Mouse (Mus musculus): ENCODE results near the gene Fbxo4. TPM values are rescaled to one million over a fixed set of nuclear protein-coding genes. Genes with fewer than 3 reads are reported as not detected.

The Fbxo4 gene
- polyA plus RNA-seq, 1 experiment from 2014 or later, result 9.5 TPM

DNA sequence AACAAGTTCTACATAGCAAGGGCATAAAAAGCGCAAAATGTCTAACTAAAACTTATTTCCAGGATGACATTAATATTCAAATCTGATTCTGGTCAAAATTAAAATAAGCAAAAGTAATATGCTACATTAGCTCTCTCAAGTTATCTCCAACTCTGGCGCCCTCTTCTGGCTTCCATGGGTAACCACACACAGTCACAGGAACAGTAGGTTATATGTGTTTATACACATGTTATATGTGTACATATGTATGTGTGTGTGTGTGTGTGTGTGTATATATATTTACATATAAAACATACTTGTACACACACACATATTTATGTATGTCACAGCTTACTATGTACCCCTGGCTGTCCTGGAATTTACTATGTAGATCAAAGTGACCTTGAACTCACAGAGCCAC lies 8.6 kb upstream of the Fbxo4 start:
- H3K9ac ChIP-seq (ENCODE audit: low read depth, low read length), result no peak overlapping the region
- no peaks in the 10 kb centered on the region for H3K9me3 ChIP-seq (replicated peaks; ENCODE audit: control insufficient read depth, low read length, poor library complexity, severe bottlenecking)
- no peak overlapping the region for H3K4me3 ChIP-seq (ENCODE audit: low read depth, low read length)
- H3K4me1 ChIP-seq (ENCODE audit: control insufficient read depth, insufficient read depth, low read length), result no peaks in the 10 kb centered on the region
- WGBS, result 63% methylated on average over 2 of the region's 2 CpGs
- H3K36me3 ChIP-seq (ENCODE audit: control insufficient read depth, insufficient read depth, low read length), result peaks cover 23% of the 10 kb centered on the region
- ATAC-seq, result no peak
- no peak overlapping the region for H3K27ac ChIP-seq (ENCODE audit: low read length)
- H3K27me3 ChIP-seq (ENCODE audit: control insufficient read depth, insufficient read depth, low read depth, low read length), result no peaks in the 10 kb centered on the region
- no peak overlapping the region for H3K4me2 ChIP-seq (ENCODE audit: low read length)

DNA sequence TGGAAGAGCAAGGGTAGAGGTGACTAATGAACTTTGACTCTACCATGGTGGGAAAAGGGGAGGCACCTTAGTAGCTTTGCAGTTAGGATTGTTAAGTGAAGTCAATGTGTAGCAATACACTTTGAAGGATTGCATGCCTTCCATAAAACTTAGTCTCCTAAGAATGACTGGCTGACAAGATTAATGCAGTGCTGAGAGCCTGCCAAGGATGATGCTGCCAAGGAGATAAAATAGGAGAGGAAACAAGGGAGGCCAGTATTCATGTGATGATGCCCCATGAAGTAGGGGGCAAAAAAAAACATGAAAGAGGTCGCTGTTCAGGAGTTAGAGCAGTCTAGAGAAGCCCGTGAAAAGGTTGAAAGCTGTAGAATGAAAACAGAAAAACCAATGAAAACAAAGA lies 5.5 kb upstream of the Fbxo4 start:
- no peaks in the 10 kb centered on the region for H3K9me3 ChIP-seq (replicated peaks; ENCODE audit: control insufficient read depth, low read length, poor library complexity, severe bottlenecking)
- no peaks in the 10 kb centered on the region for H3K27me3 ChIP-seq (ENCODE audit: control insufficient read depth, insufficient read depth, low read depth, low read length)
- ATAC-seq, result no peak
- H3K4me2 ChIP-seq (ENCODE audit: low read length), result no peak overlapping the region
- H3K36me3 ChIP-seq (ENCODE audit: control insufficient read depth, insufficient read depth, low read length), result peaks cover 12% of the 10 kb centered on the region
- no peak overlapping the region for H3K27ac ChIP-seq (ENCODE audit: low read length)
- no peaks in the 10 kb centered on the region for H3K4me1 ChIP-seq (ENCODE audit: control insufficient read depth, insufficient read depth, low read length)
- no peak overlapping the region for H3K4me3 ChIP-seq (ENCODE audit: low read depth, low read length)
- WGBS, result 90% methylated on average over 2 of the region's 2 CpGs
- H3K9ac ChIP-seq (ENCODE audit: low read depth, low read length), result no peak overlapping the region

DNA sequence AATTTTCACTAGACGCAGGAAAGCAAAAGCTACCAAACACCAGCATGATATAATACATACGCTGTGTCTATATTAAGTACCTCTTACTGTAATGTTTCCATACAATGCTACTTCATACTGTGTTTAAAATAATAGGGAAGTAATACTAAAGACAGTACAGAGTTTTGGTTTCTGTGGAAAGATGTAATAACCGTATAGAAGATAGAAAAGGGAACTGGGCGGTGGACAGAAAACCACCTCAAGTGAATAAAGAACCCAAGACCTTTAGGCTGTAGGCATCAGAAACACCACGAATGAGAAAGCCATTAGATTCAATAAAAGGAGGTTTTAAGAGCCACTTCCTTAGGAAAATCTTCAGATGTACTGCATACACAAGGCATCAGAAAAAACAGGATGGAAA lies 3.4 kb upstream of the Fbxo4 start:
- ATAC-seq, result no peak
- Histone ChIP-seq H3K4me1 (ENCODE audit: control insufficient read depth, insufficient read depth, low read length) (no peaks in the 10 kb centered on the region), H3K9ac (ENCODE audit: low read depth, low read length) (no peak overlapping the region), H3K36me3 (ENCODE audit: control insufficient read depth, insufficient read depth, low read length) (peaks cover 12% of the 10 kb centered on the region), H3K27me3 (ENCODE audit: control insufficient read depth, insufficient read depth, low read depth, low read length) (no peaks in the 10 kb centered on the region), H3K4me3 (ENCODE audit: low read depth, low read length) (no peak overlapping the region), H3K4me2 (ENCODE audit: low read length) (no peak overlapping the region), H3K27ac (ENCODE audit: low read length) (no peak overlapping the region), H3K9me3 (replicated peaks; ENCODE audit: control insufficient read depth, low read length, poor library complexity, severe bottlenecking) (no peaks in the 10 kb centered on the region)
- 92% methylated on average over 5 of the region's 5 CpGs for WGBS

DNA sequence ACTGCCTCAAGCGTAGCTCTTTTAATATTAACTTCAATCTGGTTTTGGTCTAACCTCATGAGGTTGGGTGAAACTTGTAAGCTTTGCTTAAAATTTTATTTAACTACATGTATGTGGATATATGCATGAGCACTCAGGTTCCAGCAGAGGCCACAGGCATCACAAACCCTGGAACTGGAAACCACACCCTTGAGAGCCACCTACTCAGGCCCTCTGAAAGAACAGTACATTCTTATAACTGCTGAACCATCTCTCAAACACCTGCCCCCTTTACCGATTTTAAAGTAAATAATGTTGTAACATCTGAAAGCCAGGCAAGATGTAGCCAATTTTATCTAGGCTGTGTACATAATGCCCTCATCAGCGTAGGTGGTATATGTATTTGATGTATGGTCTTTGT lies 498 bp upstream of the Fbxo4 start:
- no peaks in the 10 kb centered on the region for H3K27me3 ChIP-seq (ENCODE audit: control insufficient read depth, insufficient read depth, low read depth, low read length)
- H3K4me1 ChIP-seq (ENCODE audit: control insufficient read depth, insufficient read depth, low read length), result no peaks in the 10 kb centered on the region
- H3K9ac ChIP-seq (ENCODE audit: low read depth, low read length), result no peak overlapping the region; the same call in 1 of the 2 replicates
- peak overlapping the region; percentile 94 for H3K27ac ChIP-seq (ENCODE audit: low read length)
- H3K4me3 ChIP-seq (ENCODE audit: low read depth, low read length), result peak overlapping the region; percentile 61; the same call in 1 of the 2 replicates
- 83% methylated on average over 3 of the region's 3 CpGs for WGBS
- ATAC-seq, result peak; percentile 13; the same call in 1 of the 2 replicates
- peaks cover 4% of the 10 kb centered on the region; the same call in 1 of the 2 replicates for H3K36me3 ChIP-seq (ENCODE audit: control insufficient read depth, insufficient read depth, low read length)
- H3K9me3 ChIP-seq (replicated peaks; ENCODE audit: control insufficient read depth, low read length, poor library complexity, severe bottlenecking), result no peaks in the 10 kb centered on the region
- H3K4me2 ChIP-seq (ENCODE audit: low read length), result peak overlapping the region; percentile 81

DNA sequence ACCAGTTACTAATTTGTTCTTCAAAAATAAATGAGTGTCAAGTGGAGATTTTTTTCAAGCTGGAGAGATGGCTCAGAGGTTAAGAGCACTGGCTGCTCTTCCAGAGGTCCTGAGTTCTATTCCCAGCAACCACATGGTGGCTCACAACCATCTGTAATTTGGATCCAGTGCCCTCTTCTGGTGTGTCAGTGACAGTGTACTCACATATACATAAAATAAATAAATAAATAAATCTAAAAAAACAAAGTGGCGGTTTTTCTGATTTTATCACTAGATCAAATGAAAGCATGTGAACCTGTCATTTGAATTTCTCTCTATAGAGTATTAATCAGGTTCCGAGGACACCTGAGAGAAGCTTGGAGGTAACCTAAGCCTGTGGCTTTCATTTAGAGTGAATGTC lies 1.1 kb downstream of the Fbxo4 start:
- ATAC-seq, result peak; percentile 23; the same call in 1 of the 2 replicates
- no peaks in the 10 kb centered on the region for H3K4me1 ChIP-seq (ENCODE audit: control insufficient read depth, insufficient read depth, low read length)
- no peaks in the 10 kb centered on the region for H3K27me3 ChIP-seq (ENCODE audit: control insufficient read depth, insufficient read depth, low read depth, low read length)
- no peaks in the 10 kb centered on the region for H3K9me3 ChIP-seq (replicated peaks; ENCODE audit: control insufficient read depth, low read length, poor library complexity, severe bottlenecking)
- H3K9ac ChIP-seq (ENCODE audit: low read depth, low read length), result no peak overlapping the region
- H3K4me2 ChIP-seq (ENCODE audit: low read length), result peak overlapping the region; percentile 81; the same call in 1 of the 2 replicates
- no peak overlapping the region for H3K27ac ChIP-seq (ENCODE audit: low read length)
- H3K4me3 ChIP-seq (ENCODE audit: low read depth, low read length), result no peak overlapping the region
- peaks cover 2% of the 10 kb centered on the region; the same call in 1 of the 2 replicates for H3K36me3 ChIP-seq (ENCODE audit: control insufficient read depth, insufficient read depth, low read length)
- 96% methylated on average over 2 of the region's 2 CpGs for WGBS

DNA sequence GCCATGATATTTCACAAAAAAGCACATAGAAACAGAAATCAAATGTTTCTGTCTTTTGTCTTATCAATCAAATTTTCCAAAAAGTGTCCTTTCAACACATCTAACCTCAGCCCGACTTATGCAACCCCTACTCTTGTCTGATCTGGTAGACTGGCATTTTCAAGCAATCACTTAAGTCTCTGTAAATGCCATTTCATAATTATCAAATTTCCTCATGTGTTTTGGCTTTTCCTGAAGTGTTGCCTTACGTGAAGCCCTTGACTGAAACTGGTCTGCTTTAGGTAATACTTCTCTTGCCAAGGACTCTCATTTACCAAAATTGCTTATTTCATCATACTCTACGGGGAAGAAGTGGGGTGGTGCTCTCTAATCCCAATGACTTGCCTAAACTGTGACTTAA lies 6.1 kb downstream of the Fbxo4 start:
- 89% methylated on average over 3 of the region's 3 CpGs for WGBS
- Histone ChIP-seq H3K4me3 (ENCODE audit: low read depth, low read length) (no peak overlapping the region), H3K27ac (ENCODE audit: low read length) (no peak overlapping the region), H3K36me3 (ENCODE audit: control insufficient read depth, insufficient read depth, low read length) (peaks cover 7% of the 10 kb centered on the region), H3K4me1 (ENCODE audit: control insufficient read depth, insufficient read depth, low read length) (no peaks in the 10 kb centered on the region), H3K9me3 (replicated peaks; ENCODE audit: control insufficient read depth, low read length, poor library complexity, severe bottlenecking) (no peaks in the 10 kb centered on the region), H3K27me3 (ENCODE audit: control insufficient read depth, insufficient read depth, low read depth, low read length) (no peaks in the 10 kb centered on the region), H3K9ac (ENCODE audit: low read depth, low read length) (no peak overlapping the region), H3K4me2 (ENCODE audit: low read length) (no peak overlapping the region)
- no peak for ATAC-seq

DNA sequence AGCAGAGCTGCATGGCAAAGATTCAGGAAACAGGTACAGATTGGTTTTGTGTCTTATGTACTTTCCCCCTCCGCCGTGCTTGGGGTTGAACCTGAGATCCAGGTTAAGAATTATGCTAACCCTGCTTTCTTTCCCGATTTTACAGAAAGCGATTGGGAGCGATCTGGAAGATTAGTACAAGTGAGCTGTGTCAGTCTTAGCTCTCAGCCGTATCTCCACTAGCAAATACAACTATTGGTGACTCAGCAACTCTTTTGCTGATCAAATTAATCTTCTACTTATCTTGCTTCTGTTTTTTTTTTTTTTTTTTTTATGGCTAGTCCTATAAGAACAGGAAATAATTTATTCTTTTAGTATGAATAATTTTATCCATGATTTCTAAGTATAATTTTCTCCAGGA lies 9.2 kb downstream of the Fbxo4 start:
- no peak overlapping the region for H3K9ac ChIP-seq (ENCODE audit: low read depth, low read length)
- 98% methylated on average over 6 of the region's 6 CpGs for WGBS
- H3K9me3 ChIP-seq (replicated peaks; ENCODE audit: control insufficient read depth, low read length, poor library complexity, severe bottlenecking), result no peaks in the 10 kb centered on the region
- no peaks in the 10 kb centered on the region for H3K27me3 ChIP-seq (ENCODE audit: control insufficient read depth, insufficient read depth, low read depth, low read length)
- H3K4me2 ChIP-seq (ENCODE audit: low read length), result no peak overlapping the region
- no peak for ATAC-seq
- no peak overlapping the region for H3K27ac ChIP-seq (ENCODE audit: low read length)
- no peak overlapping the region for H3K4me3 ChIP-seq (ENCODE audit: low read depth, low read length)
- peaks cover 10% of the 10 kb centered on the region for H3K36me3 ChIP-seq (ENCODE audit: control insufficient read depth, insufficient read depth, low read length)
- H3K4me1 ChIP-seq (ENCODE audit: control insufficient read depth, insufficient read depth, low read length), result no peaks in the 10 kb centered on the region

DNA sequence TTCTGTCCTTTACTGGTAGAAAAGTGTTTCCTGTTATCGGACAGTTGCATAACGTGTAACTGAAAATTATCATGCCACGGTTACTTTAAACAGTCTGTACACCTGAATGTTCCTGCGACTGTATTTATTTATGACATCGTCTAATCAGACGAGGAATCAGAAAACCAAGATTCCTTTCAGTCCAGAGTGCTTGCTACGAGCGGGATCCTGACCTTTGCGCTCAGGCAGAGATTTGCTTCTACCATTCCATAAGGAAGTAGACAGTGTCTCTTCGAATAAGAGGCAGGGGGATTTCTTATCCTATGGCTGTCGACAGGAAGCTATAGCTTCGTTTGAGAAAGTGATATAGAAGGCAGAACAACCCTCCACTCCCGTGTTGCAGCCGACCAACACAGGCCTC lies 9.6 kb downstream of the Fbxo4 start:
- Histone ChIP-seq H3K9me3 (replicated peaks; ENCODE audit: control insufficient read depth, low read length, poor library complexity, severe bottlenecking) (no peaks in the 10 kb centered on the region), H3K4me2 (ENCODE audit: low read length) (no peak overlapping the region), H3K4me1 (ENCODE audit: control insufficient read depth, insufficient read depth, low read length) (no peaks in the 10 kb centered on the region), H3K9ac (ENCODE audit: low read depth, low read length) (no peak overlapping the region), H3K36me3 (ENCODE audit: control insufficient read depth, insufficient read depth, low read length) (peaks cover 10% of the 10 kb centered on the region), H3K27ac (ENCODE audit: low read length) (no peak overlapping the region), H3K27me3 (ENCODE audit: control insufficient read depth, insufficient read depth, low read depth, low read length) (no peaks in the 10 kb centered on the region), H3K4me3 (ENCODE audit: low read depth, low read length) (no peak overlapping the region)
- WGBS, result 95% methylated on average over 14 of the region's 14 CpGs
- no peak for ATAC-seq

DNA sequence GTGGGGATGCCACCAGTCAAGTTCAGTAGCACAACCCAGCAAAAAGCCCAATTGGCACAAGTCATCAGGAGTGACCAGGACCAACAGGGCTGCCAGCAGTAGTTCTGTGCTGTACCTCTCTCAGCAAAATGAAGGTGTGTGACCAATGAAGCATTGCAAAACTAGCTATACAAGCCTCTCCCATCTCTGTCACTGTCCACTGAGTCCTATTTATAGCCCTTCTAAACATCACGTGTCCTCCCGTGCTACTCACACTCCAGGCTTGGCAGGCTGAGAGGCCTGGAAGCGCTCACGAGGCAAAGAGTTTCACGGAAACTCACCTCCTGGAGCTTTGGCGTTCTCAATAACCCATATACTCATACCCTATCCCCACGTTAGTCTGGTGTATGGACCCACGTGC lies 17.1 kb downstream of the Fbxo4 start:
- Histone ChIP-seq H3K4me2 (ENCODE audit: low read length) (no peak overlapping the region), H3K4me3 (ENCODE audit: low read depth, low read length) (no peak overlapping the region), H3K9me3 (replicated peaks; ENCODE audit: control insufficient read depth, low read length, poor library complexity, severe bottlenecking) (no peaks in the 10 kb centered on the region), H3K4me1 (ENCODE audit: control insufficient read depth, insufficient read depth, low read length) (no peaks in the 10 kb centered on the region), H3K27me3 (ENCODE audit: control insufficient read depth, insufficient read depth, low read depth, low read length) (no peaks in the 10 kb centered on the region), H3K27ac (ENCODE audit: low read length) (no peak overlapping the region), H3K9ac (ENCODE audit: low read depth, low read length) (no peak overlapping the region), H3K36me3 (ENCODE audit: control insufficient read depth, insufficient read depth, low read length) (no peaks in the 10 kb centered on the region)
- ATAC-seq, result no peak
- WGBS, result 89% methylated on average over 8 of the region's 8 CpGs

Data from midbrain, embryonic 16.5 days (tissue).